Mouse (Mus musculus) frontal cortex, postnatal 14 days (tissue): ENCODE results near the gene Zfp729b.

Experiments used
- DNase-seq, 2 experiments: peaks; one replicate each; pipeline ENCODE4 v3.0.0; 2022; ENCODE audit warnings: low spot score in 2 of 2

Gene Zfp729b

GRCm38 (mm10) chr13:67609066-67609876 lies at the start of gene Zfp729b:
TSS of gene Zfp729b (minus strand) at chr13:67609707.
- peak; percentile 74 to 82 for DNase-seq

GRCm38 (mm10) chr13:67652496-67652895 lies 43.0 kb upstream of the Zfp729b start:
- no peak for DNase-seq

DNA sequence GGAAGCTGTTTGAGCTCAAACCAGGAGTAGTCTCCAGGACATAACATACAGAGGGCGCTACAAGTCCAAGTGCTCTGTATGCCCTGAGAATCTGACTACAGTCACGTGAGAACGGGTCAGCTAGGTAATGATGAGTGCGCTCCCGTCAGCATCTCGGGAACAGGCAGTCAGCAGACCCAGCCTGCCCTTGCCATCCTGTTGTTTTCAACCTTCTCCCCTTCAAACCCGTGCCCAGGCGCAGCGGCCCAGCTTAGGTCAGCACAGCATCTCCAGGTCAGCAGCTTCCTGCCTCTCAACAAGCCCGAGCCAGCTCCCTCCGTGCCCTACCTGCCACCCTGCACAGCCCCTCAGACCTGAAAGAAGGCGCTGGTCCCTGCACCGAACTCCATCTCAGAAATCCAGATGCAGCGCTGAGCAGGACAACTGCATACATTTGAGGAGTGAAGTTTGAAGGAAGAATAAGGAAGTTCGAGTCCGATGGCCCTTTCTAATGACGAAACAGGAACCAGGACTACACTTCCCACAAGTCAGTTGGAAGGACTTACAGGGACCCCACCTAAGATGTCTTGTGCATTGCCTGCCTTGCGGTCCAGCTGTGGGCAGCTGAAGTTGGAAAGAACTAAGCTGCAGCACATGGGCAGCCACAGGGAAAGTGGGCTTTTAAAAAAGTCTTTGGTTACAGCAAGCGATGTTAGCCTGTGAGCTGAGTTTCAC lies 27.9 kb upstream of the Zfp729b start, which contains the start of the genes Gm49345 and Zfp729a:
TSS of gene Gm49345 (minus strand) at position 476 of the 714 bp plus-strand sequence.
TSS of gene Zfp729a (minus strand) at position 498 of the 714 bp plus-strand sequence.
- peak; percentile 67 to 73 for DNase-seq

DNA sequence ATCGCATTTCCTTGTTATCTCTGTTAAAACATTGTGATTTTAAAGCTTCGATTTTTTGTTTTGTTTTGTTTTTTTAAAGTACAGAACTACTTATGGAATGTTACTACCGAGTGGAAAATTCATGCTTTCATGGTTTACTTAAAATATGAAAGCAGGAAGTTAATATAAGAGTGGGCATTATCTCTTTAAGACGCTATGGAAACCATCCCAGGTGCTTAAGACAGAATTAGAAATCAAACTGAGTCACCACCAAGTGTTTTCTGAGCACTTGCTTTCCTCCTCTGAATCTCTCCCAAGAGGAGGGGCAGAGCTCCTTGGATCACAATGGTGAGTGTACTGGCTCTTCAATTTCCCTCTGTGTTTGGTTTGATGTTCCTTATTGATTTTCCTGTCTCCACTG lies 601 bp upstream of the Zfp729b start:
- DNase-seq, result no peak

DNA sequence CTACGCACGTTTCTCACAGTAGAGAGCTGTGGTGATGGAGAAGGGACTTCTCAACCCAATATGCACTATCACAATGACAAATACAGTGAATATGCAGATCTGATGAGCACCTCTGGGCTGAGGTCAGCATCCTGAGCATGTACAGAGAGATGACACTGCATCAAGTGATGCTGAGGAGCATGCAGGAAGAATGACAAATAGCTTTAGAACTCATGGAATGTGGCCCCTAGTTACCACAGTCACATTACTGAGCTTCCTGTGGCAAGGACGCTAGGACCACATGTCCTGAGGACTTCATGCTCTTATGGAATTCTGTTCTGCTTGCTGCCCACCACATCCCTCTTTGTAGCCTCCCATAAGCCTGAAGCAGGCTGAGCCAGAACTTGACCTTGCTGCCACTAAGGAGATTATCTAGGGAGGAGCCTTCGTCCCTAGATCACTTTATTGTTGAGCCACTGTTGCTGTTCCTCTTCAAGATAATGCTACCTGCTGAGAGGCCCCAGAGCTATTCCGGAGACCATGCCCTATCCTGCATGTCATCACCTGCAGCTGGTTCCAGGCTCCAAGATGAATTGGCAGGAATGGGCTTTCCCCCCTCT lies 36.8 kb downstream of the Zfp729b start:
- no peak for DNase-seq

DNA sequence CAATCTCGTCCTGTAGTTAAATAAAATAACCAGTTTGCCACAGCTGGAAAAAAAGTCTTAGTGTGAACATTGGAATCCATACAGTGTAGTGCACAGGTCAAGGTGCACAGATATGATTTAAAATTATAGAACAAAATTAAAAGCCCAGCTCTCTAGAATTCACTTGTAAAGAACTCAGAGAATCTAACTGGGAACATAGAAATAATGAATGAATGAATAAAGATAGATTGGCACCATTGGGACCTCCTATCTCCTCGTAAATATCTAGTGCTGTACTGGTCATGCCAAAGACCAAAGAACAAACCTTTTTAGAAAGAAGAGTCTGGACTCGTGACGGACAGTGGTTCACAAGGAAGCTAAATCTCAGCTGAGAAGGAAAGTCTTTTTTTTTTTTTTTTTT lies 55.8 kb downstream of the Zfp729b start, which contains the start of gene Zfp748:
TSS of gene Zfp748 (minus strand) at position 101 of the 400 bp plus-strand sequence.
- no peak for DNase-seq

DNA sequence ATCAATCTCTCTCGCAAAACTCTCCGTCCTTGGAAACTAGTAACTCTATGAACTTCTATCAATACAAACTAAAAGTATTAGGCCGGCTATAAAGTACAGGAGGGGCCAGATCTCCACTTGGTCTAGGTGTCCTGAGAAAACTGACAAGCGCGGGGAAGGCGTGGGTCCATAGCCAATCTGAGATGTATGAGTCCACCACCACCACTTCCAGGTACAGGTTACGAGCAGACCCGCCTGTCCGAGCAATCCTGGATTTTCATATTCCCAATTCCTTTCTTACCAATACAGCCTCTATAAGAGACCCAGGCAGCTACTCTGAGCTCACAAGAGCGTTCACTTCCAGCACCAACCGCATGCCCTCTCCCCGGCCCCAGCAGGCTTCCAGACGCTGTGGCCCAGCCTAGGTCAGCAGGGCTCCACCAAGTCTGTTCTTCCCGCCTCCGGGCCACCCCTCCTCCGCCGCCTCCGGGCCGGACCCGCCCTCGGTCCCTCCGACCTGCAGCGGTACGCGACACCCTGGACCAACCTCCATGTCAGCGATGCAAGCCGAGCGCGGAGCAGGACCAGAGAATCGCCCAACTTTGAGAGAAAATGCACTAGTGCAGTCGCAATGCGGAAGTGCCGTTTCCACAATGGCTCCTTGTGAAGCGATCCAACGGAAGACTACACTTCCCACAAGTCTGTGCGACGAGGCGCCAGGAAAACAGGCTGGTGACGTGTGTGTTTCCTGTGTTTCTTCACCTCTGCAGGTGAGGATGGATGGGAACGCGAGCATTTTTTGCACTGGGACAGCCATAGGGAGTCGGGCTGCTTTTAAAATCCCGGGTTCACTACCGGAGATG lies 56.8 kb downstream of the Zfp729b start:
- peak; percentile 76 to 80 for DNase-seq

GRCm38 (mm10) chr13:67545941-67546340 lies 63.6 kb downstream of the Zfp729b start:
- DNase-seq, result no peak
